Mouse (Mus musculus) kidney, postnatal 10 days (tissue): ENCODE measurements around the gene Dusp13.

Source experiments
- DNase-seq: peaks from one replicate; pipeline ENCODE4 v3.0.0; 2021; ENCODE audit warnings: mixed read lengths

Gene Dusp13

DNA sequence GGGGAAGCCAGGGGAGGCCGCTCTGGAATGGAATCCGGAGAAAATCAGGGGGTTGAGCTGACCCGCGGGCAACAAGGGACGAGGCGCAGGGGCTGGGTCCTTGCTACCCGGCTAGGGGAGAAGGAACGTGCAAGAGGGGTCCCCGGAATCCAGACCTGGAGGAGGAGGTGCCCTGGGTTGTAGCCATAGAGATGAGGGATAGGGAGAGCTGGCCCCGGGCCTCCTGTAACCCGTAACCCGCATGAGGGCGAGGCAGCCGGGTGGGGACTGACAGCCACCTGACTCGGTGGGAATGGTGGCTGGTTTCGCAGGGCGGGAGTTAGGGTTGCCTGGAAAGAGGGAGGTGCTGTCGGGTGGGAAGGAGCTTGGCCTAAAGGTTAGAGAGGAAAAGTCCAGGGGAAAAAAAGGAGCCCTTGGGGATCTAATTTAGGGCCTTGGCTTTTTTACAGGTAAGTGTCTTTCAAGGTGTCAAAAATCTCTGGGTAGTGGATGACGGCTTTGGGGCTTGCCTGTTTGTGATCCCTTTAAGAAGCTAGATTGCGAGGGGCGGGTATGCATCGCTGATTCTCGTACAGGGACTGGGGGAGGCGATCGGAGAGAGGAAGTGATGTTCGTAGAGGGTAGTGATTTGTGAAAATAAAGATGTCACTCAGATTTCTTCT lies at the start of gene Dusp13:
Gene Dusp13, minus strand, starts transcription at position 301 of the 662 bp plus-strand sequence.
- peak; percentile 78 for DNase-seq

DNA sequence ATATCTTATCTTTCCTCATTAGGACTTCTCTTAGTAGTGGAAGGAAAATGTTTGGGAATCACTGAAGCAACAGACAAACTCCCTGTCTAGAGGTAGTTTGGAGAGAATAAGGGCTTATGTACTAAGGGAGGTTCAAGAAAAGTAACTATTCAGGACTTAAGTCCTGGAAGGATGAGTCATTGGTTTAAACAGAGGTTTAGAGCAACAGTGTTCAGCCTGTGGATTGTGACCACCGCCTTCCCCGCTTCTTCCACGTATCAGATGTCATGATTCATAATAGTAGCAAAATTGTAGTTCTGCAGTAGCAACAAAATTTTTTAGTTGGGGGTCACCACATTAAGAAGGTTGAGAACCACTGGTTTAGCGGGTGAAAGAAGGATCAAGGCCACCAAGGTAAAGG lies 49.7 kb upstream of the Dusp13 start:
- DNase-seq: no peak

DNA sequence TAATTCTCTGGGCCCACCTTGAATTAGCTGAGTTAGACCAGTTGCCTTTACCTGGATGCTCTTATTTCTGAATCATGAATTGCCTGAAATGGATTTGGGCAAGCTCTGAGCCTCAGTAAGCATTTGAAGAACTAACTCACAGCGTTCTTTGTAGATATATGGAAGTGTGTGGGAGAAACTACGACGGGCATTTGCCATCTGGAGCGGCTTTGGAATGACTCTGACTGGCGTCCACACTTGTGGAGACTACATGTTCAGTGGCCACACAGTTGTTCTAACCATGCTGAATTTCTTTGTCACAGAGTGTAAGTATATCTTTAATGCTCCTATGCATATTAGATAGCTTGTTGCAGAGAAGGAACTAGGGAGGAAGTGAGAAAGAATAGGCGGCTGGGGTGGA lies 41.3 kb upstream of the Dusp13 start:
- DNase-seq: no peak

DNA sequence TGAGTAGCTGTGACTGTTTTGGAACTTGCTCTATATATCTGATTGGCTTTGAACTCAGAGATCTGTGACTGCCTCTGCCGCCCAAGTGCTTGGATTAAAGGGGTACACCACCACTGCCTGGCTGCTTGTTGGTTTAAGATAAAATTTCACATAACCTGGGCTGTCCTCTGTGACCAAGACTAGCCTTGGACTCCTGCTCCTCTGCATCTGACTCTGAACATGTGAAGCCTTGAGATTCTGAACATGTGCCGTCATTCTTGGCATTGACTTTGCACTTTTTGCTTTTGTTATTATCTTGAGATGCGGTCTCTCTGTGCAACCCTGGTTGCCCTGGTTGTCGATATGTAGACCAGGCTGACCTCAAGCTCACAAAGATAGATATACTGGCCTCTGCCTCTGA lies 40.7 kb upstream of the Dusp13 start:
- no peak for DNase-seq

DNA sequence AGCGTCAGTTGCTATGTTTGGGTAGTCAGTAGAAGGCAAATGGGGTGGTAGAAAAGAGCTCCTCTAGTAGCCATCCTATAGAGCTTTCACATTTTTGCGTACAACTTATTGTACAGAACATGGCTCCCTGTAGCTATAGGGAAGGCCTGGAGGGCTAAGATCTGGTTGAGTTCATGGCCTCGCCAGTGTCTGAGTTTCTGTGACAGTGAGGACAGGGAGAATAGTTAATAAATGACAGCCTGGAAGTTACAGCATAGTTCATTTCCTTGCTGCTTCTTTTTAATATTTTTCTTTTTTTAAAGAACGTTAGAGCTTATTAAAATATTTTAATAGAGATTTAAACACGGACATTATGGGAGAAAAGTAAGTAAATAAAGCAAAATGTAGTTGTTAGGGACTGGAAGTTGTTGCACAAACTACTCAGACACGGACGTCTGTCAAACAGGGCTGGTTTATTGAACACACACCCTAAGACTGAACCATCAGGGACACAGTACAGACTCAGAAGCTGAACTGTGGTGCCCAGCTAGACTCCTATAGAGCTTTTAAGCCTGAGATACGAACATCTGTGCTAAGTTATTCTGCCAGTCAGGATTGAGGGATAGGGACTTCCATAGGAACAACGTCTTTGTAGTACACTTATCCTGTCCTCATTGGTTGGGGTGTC lies 39.7 kb upstream of the Dusp13 start:
- no peak for DNase-seq

DNA sequence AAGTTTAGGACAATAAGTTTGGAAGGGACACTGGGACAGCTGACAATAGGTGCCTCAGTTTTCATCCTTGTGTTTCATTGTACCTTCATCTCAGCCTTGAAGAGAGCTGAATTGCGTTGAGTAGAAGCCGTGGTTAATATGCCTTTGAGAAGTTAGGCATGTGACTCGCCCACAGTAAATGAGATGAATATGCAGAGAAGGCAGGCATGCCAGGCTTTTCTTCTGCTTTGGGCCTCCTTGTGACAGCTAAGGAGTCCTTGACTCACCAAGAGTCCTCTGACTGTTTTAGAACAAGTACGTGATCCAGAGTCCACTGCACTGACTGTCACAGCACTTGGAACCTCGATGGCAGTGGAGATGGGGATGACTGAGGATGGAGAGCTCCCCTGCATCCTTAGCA lies 37.1 kb upstream of the Dusp13 start:
- no peak for DNase-seq

DNA sequence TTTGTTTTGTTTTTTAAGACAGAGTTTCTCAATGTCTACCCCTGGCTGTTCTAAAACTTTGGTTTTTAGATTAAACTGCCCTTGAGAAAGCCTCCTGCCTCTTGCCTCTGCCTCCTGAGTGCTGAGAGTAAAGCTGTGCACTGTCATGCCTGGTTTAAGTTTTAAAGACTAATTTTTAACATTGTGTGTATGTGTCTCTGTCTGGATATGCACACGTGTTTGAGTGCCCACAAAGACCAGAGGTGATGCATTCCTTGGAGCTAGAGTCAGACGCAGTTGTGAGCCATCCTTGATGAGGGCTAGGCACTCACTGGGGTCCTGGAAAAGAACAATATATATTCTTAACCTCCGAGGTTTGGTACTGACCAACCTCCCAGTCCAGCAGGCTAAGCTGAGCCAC lies 36.4 kb upstream of the Dusp13 start:
- no peak for DNase-seq

DNA sequence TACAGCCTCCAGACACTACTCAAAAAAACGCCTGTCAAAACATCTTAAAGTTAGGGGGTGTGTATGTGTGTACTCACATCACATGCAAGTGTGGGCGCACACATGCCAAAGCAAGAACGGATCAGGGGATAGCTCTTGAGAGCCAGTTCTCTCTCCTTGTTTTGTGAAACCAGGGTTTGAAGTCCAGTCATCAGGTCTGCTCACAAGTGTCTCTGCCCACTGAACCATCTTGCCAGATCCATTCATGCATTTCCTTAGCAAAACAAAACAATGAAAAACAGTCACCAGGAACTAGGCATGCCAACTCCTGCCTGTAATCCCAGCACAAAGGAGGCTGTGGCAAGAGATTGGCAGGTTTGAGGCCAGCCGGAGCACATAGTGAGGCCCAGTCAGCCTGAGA lies 35.5 kb upstream of the Dusp13 start:
- peak; percentile 17 for DNase-seq

DNA sequence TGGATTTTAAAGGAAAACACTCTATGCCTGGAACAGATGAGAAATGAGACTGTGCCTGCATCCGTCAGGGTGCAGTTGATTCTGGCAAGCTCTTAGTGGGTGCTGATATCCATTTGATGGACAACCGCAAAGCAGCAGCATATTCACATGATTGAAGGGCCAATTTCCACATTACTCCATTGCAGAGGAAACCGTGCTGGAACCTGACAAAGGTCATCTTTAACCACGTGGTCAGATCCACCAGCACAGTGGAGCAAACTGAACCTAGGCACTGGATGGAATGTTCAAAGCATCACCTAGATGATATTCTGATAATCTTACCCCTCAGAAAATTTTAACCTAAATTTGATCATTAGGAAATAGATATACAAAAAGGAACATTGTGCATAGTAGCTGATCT lies 25.2 kb upstream of the Dusp13 start:
- DNase-seq: no peak

DNA sequence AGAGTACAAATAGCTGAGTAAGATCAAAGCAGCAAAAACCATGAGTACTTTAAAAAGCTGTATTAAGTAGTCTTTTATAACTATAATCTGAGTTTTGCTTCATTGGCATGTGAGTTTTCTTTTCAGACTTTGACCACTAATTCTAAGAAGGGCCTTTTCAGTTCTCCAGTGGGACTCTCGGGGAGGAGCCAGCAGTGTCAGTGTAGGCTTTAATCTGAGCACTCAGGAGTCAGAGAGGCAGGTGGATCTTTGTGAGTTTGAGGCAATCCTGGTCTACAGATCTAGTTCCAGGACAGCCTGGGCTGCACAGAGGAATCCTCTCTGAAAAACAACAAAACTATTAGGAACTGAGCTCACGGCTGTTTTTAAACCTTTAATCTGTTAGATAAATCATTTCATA lies 23.0 kb upstream of the Dusp13 start:
- DNase-seq: no peak

DNA sequence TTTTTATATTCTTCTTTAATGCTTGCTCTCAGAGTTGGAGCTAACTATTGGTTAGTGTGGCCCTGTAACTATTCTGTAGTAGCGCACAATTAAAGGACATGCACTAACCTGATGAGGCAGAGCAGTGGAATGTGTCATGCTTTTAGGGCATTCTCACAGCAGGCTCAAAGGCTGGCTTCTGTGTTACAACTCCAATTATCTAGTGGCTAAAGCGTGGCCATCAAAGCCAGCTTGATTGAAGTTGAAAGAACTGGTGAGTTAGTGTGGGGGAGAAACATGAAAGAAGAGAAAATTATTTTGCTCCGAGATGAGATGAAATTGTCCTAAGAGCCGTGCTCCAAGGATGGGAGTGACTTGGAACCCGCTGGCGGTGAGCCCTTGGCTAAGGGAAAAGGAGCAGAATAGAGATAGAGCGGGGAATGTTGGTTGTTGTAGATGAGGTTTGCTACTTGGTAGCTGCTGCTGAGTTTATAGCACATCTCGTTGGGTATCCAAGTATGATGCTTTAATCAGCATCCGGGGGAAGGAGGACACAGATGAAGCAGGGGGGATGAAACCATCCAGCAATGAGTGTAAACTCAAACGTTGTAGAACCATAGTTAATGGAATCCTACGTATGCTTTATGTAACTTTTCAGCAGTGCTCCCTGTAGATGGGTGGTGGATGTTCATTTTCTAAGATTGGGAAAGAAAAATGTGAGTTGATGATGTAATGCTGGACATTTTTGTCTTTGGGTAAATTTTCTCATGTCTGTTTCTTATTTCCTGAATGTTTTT lies 21.7 kb upstream of the Dusp13 start:
- no peak for DNase-seq

DNA sequence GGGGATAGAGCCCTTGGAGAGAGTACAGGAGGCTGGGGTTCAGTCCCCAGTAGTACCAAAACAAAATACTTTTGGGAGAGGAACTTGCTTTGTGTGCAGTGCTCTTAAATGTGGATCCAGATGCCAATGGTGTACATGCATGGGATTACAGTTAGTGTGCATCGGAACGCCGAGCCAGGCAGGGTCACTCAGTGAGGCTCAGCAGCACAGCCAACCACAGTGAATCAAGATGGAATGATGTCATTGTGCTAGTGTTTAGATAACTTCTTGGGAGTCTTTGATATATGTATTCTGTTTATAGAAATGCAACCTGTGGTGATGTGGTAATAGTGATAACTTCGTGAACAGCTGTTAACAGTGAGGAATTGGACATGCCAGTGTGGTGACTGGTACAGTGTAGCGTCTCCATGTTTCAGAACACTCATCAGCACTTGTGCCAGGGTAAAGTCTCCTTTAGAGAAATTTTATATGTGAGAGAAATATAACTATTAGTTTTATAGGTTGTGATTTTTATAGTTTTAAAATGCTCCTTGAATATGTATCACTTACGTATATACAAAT lies 15.5 kb upstream of the Dusp13 start:
- no peak for DNase-seq

DNA sequence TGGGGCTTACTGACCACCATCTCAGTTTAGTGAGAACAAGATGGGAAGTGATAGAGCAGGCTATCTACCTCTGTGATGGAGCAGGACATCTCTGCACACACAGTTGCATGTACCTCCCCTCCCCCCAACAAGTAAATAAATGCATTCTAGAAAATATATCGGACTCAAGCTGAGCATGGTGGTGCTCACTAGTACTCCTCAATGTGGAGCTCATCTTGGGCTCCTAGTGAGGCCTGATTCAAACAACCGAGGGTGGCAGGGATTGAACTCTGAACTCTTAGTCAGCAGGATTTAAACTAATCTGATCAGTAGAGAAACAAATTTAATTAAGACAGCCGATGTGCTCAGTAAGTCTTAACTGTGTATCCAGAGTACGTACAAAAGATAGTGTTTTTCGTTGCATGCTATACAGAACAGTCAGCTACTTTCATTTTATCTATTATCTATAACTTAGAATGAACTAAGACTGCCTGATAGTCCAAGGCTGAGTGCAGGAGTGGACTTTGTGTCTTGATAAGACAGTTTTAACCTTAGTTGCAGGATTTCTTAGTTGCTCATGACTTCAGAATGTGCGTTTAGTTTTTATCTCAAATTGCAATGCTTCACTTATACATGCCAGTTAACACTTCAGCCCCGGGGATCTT lies 14.9 kb upstream of the Dusp13 start:
- DNase-seq: no peak

DNA sequence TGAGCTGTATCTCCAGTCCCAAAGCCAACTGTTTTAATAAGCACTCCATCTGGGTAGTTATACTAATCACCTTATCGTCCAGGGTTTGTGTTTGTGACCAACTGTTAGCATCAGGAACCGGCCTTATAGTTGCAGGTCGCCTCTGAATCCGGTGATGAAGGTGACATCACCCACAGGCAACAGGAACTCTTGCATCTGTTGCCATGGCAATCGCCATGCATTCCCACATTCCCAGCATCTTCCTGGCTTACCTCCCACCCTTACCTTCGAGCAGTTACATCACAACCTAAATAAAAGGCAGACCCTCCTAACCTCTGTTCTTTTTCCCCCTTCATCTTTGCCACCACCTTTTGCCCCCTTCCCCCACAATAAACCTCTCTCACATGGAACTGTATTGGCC lies 13.7 kb upstream of the Dusp13 start:
- no peak for DNase-seq

DNA sequence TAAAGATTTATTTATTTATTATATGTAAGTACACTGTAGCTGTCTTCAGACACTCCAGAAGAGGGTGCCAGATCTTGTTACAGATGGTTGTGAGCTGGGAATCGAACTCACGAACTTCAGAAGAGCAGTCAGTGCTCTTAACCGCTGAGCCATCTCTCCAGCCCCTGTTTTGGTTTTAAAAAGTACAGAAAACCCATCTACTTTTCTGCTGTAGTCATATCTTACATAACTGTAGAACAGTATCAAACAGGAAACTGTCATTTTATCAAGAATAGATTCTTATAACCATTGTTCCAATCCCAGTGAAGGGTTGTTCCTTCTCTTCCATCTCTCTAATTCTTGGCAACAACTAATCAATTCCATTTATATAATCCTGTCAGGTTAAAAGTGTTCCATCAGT lies 12.8 kb upstream of the Dusp13 start:
- DNase-seq: no peak

DNA sequence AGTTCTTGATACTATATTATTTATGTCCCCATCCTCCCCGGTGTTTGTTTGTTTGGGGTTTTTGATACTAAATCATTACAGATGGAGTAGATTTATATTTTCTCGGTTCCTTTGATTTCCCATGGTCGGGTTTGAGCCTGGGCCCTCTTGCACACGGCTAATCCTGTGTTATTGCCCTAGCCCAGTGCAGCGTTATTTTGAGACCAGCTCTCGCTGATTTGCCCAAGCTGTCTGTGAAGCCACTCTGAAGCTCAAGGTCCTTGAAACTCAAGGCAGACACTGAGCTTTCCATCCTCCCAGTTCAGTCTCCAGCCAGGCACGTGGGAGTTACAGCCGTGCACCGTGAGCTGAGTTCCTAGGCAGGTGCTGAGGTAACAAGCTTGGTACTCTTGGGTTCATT lies 10.6 kb upstream of the Dusp13 start:
- DNase-seq: no peak

DNA sequence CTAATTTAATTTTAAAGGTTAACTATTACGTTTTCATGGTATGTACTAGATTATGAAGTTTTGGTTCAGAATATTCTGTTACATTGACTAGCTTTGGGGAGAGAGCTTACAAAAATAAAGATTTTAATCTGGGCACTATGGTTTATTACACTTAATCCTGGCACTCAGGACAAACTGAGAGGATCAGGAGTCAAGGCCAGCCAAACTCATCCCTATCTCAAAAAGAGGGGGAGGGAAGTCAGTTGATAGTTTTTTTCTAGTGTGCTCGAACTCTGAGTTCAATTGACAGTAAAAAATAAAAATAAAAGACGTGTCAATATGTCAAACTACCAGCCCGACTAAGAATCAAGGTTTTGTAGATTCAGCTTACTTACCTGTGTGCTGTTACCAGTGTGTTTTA lies 2.4 kb upstream of the Dusp13 start:
- no peak for DNase-seq

DNA sequence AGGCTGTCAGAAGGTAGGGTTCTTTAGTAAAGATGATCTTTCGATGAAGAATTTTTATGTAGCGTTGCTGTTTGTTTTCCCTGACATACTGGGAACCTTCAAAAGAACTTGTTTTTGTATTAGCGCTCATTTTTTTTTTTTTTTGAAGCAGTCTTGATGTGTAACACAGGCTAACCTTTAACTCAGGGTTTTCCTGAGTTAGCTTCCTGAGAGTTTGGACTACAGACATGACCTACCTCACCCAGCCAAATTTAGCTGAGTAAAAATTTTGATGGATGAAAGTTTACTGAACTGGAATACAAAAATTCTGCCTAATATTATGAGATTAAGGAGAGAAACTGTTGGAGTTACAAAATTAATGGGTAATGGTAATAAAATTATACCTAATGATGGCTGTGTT lies 1.4 kb upstream of the Dusp13 start:
- no peak for DNase-seq

DNA sequence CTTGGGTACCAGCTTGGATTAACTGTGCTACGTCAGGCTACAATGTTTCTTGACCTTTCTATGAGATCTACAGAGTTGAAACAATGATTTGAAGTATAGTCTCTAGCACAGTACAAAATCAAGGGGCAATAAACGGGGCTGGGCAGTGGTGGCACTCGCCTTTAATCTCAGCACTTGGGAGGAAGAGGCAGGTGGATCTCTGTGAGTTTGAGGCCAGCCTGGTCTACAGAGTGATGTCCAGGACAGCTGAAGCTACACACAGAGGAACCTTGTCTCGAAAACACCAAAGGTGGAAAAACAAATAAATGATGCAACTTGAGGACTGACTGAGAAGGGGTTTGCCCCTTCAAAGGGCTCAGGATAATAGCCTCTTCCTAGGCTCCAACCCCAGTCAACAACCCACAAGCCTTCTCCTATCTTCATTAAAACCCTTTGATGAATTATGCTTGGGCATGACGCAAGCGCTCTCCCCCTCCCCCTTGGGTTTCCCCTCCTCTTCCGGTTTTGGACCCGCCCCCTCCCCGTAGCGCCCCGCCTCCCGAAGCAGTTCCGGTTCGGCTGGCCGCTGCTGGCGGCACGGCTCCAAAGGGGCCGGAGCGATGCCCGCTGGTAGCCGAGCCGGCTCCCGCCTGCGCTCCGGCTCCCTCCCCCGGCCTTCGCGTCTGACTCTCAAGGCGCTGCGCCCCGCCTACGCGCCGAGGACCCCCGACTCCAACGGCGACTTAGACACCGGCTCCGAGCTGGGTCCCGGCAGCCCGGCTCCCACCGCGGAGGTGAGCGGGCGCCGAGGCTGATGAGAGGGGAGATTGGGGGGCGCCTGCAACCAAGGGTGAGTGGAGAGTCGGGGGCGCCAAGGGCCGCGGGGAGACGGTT lies 737 bp downstream of the Dusp13 start, which contains the start of gene Samd8:
Gene Samd8, plus strand, starts transcription at position 524 of the 873 bp plus-strand sequence.
- peak; percentile 93 for DNase-seq

DNA sequence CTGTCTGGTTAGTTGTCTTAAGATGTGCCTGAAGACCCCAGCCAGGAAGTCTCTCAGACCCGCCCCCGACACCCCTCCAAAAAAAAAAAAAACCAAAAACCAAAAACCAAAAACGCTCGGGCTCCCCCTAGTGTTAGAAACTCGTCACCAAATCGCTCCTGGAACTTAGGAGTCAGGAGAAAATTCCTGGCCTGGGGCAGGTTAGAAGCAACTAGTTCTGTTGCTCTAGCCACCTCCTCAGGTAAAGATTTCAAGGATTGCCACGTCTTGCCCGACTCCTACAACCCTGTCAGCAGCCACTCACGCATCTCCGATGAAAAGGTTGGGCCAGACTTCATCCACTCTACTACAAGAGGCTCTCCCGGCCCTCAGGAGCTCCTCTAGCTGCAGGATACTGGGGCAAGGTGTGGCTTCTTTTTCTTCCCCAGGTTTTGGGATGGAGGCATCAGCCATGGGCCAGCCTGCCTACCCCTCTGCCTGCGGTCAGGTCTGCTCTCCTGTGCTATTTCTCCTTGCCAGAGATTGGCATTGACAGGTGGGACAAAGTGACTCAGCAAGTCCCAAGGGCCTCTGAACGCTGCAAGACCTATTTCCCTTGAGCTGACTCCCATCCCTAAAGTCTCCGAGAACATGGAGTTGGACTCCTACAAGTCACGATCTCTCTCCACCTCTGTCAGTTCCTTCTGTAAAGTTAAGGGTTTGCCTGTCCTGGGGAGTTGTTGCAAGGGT lies 2.7 kb downstream of the Dusp13 start:
- DNase-seq: peak; percentile 82

DNA sequence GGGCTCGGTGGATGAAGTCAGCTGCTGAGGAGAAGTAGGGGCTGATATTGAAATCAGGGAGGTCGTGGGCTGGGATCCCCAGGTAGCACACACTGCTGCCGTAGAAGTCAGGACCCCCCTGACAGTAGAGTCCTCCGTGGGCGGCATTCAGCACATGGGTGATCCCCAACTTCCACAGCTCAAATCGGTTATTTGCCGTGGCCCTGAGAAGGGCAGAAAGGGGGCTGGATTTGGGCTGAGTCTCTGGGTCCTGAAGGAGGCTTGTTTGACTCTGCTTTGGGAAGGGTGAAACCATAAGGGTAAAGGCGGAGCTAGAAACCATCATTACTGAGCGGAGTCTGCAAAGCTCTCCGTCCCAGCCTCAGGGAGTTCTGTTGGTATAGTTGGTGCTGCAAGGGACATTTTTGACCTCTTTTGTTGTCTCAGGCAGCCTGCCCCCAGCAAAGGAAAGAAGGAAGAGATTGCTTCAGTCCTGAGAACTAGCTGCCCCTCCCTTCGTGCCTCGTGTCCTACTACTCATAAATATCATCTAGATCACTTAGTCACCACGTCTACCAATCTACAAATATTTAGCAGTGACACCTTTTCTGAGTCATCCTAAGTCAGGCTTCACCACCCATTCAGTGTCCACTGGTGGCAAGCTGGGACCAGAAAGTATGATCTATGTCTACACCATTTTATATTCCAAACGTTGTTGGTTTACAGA lies 3.4 kb downstream of the Dusp13 start:
- DNase-seq: no peak
